Mouse (Mus musculus): ENCODE data around the gene Lpar5.

Gene Lpar5

GRCm38 (mm10) chr6:125129710-125130402, 62.1 kb downstream of the Lpar5 start:
- DNase-seq: no peak

- peak; percentile 89 for DNase-seq
These were observed 63.8 kb downstream of the Lpar5 start, which contains the start of gene Nop2 for GRCm38 (mm10) chr6:125131302-125132156. Gene Nop2 (plus strand): TSS chr6:125131909.
